Mouse (Mus musculus) mesoderm, embryonic 11.5 days (tissue): ENCODE results near the gene Ereg.

ENCODE experiments used
- DNase-seq: peaks from one replicate; pipeline ENCODE4 v3.0.0-alpha.2; 2012; ENCODE audit warnings: low read depth, low spot score

Ereg gene

DNA sequence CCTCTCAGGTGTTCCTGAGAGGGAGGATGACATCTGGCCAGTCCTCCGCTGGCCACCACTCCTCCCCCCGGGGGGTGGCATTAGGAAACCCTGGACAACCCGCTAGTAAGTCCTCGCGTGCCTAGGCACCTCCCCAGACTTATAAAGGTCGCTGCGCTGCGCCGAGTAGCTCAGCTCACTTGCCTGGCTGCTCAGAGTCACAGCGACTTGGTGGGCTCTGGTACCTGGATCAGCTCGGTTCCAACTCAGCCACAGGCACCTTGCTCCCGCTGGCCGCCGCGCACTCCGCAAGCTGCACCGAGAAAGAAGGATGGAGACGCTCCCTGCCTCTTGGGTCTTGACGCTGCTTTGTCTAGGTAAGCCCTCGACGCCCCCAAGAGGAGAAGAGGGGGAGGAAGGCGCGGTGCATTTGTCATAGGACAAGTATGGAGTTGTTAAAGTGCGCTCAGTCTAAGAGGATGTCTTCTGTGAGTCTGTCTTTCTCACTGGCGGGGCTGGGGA, at the start of gene Ereg:
Gene Ereg (plus strand): TSS at position 173 of the 501 bp plus-strand sequence.
- DNase-seq: peak; percentile 45

- no peak for DNase-seq
Observed at GRCm38 (mm10) chr5:91027164-91027563, 47.3 kb upstream of the Ereg start, which contains the start of gene Epgn. TSS of gene Epgn (plus strand) at chr5:91027464.

DNA sequence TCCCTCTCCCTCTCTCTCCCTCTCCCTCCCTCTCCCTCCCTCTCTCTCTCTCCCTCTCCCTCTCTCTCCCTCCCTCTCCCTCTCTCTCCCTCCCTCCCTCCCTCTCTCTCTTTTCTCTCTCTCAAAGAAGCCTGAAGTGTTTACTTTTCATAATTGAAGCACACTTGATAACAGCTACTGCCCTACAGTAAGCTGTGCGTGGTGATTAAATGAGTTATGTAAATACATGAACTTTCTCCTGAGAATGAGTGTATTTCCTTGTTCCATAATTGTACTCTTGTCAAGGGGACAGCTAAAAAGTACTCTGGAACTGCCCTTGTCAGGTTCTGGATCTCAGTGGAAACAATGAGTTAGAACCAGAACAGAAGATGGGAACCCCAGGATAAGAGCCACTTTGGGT, 46.6 kb upstream of the Ereg start:
- no peak for DNase-seq

- no peak for DNase-seq
Observed at GRCm38 (mm10) chr5:91030629-91031028, 43.8 kb upstream of the Ereg start.

DNA sequence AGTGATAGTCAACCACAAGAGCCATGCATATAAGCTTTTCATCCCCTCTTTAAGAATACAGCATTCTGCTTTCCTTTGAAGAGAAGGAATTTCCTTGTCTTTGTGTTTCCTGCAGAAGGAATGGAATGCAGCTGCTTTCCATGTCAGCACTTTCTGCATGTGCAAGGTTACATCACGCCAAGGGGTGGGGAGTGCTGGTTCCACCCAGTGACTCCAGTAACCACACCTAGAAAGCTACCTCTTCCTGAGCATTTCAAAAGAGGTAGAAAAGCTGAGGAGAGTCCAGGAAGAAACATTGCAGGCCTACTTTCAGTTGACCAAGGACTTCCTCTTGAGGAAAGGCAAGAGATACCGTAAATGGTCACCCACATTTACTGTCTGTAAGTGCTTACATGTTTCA, 39.1 kb upstream of the Ereg start:
- no peak for DNase-seq

DNA sequence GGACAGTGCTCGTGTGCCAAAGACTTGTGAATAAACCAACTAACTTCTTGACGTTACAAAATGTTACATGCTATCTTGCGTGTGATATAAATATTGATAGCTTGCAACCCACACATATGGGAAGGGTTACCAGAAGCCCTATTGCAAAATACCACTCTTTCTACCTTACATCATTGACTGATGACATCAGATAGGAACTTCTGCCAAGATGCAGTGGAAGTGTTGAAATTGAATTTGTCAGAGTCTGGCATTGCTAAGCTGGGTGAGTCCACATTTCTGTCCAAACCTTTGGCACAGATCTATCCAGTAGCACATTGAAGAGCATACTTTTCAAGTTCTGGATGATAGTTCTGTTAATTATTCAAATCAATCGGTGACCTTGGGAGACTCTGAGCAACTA, 37.8 kb upstream of the Ereg start:
- no peak for DNase-seq

DNA sequence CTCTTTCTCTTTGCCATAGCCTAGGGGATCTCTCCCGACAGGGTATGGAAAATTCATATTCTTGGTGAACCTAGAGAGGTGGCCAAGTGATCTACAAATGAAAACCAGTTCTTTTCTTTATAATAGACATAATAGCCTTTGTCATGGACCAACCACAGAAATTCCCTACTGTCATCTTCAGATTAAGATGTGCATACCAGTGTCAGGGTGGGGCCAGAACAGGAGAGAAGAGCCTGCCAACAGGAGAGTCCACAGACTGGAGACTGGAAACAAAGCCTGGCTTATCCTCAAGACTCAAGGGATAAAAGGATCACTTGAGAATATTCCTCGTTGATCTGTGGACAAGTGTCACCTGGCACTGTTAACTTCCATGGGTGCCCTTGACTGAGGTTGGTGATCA, 36.7 kb upstream of the Ereg start:
- no peak for DNase-seq

DNA sequence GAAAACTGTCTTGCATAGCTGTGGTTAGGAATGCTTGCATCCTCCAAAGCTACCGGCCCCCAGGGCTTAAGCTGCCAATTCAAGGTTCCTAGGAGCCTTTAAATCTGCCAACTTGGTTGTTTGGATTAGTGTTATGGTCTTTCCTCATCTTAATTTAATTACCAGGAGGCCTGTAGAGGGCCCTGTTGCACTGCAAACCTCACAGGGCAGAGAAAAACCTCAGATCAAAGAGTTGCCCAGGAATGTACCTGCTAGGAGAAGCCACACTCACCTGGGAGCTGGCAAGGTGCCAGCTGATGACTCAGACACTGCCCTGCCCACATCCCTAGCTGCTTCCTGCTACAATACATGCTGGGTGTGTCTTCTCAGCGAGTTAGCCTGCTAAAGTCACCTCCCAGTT, 35.9 kb upstream of the Ereg start:
- peak; percentile 46 for DNase-seq

DNA sequence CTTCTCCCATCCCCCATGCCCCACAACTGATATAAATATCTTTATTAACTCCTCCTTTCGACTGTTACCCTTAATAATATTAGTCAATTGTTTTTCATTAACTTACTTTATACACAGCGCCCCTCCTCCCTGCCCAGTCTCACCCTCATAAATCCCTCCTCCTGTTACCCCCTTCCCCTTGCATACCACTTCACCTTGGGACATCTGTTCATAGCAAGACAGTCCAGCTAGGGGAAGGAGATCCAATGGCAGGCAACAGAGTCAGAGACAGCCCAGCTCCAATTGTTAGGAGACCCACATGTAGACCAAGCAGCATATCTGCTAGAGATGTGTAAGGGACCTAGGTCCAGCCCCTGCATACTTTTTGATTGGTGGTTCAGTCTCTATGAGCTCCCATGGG, 35.5 kb upstream of the Ereg start:
- DNase-seq: no peak

GRCm38 (mm10) chr5:91047987-91048386, 26.4 kb upstream of the Ereg start:
- DNase-seq: no peak

DNA sequence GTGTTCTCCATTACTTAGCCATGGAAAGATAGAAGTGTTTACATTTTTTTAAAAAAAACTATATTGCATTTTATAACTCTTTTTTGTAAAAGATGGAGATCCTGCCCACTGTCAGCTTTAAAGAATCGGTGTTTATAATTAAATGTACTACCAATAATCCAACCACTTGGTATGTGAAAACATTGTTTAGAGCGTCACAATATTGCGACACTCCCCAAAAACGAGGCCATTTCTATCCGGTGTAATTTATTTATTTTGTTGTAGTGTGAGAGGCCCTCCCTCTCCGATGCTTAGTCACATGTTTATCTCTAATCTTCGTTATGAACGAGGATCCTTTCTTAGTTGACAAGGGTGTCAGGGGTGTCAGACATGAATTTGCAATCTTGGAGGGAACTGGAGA, 26.0 kb upstream of the Ereg start:
- DNase-seq: no peak

DNA sequence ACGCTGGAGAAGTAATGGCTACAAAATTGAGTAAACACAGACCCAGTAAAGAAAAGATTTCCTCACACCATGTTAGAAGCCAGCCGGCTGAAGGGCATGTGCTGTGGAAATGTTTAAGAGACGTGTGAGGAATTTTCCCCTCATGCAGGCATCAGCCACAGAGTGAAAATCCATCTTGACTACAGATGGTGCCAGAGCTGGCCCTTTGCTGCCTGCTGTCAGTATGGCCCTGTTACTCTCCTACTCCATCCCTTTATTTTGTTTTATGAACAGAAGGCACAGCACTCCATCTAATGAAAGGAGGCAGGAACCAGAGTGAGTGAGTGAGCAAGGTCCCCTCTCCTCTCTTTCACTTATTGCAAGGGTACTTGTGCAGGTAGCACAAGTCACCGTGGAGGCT, 2.1 kb upstream of the Ereg start:
- no peak for DNase-seq

GRCm38 (mm10) chr5:91073626-91074025, 796 bp upstream of the Ereg start:
- DNase-seq: no peak

DNA sequence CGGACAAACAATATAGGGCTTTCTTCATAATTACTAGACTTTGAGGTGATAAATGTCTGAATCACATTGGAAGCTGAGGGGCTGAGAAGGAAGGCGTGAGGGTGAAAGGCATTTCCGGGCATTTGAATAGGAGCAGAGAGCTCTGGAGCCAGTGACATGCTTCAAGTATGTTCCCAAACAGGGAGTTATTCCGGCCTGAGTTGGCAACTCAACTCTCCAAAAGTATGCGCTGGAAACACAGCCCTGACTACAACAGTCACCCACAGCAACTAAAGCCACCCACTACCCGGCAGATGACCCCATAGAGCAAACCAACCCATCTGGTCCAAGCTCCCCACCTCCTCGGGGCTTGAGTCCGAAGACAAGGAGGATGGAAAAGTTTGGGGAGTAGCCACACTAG, 396 bp upstream of the Ereg start:
- no peak for DNase-seq

- no peak for DNase-seq
Observed at GRCm38 (mm10) chr5:91075021-91075420, 599 bp downstream of the Ereg start.

DNA sequence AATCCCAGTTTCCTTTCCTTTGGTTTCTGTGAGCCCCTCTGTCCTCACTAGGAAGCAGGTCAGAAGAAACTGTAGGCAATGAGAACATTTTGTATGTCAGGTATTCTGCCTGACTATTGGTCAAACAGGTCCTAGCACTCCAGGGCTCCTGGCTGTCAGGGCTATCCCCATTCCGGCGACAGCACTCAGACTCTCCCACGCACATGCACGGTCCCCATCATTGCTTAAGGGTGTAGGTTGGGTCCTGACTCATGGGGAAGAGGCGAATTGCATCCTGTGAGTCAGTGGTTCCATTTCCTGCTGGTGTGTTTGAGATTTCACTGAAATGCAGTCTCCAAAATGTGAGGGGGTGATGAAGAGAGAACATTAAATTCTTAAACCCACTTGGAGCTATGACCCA, 8.6 kb downstream of the Ereg start:
- DNase-seq: no peak

- no peak for DNase-seq
Observed at GRCm38 (mm10) chr5:91085291-91085690, 10.9 kb downstream of the Ereg start.

DNA sequence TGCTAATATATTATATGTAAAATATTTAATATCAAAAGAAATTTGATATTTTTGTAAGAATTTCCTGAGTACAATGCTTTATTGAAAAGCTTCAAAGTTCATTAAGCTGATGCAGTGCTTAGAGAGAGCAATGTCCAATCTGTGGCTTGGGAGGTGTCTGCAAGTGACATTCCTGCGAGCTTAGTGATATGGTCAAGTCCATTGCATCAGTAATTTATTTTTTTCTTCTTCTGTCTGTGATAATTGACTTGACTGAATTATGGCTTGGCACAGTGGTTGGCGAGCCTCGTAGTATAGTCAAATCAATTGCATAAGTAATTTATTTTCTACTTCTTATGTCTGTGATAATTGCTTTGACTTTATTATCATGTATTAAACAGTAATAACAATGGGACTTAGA, 15.9 kb downstream of the Ereg start:
- no peak for DNase-seq

GRCm38 (mm10) chr5:91097911-91098614, 23.6 kb downstream of the Ereg start:
- DNase-seq: no peak

DNA sequence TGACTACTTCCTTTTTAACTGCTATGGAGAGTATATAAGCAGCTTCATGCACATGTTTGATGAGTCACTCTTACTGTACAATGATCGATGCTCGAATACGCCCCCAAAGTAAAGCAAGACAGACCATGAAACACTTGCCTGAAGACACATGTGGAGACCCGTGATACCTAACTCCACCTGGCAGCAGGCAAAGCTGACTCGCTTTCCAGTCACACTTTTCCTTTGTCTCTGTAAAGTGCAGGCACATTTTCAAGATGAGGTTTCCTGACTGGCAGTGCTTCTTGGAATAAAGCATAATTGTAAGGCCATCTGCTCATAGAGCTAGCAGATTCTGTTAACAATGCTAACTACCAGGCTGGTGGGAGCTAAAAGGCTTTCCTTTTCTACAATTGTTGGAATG, 27.3 kb downstream of the Ereg start:
- DNase-seq: no peak

DNA sequence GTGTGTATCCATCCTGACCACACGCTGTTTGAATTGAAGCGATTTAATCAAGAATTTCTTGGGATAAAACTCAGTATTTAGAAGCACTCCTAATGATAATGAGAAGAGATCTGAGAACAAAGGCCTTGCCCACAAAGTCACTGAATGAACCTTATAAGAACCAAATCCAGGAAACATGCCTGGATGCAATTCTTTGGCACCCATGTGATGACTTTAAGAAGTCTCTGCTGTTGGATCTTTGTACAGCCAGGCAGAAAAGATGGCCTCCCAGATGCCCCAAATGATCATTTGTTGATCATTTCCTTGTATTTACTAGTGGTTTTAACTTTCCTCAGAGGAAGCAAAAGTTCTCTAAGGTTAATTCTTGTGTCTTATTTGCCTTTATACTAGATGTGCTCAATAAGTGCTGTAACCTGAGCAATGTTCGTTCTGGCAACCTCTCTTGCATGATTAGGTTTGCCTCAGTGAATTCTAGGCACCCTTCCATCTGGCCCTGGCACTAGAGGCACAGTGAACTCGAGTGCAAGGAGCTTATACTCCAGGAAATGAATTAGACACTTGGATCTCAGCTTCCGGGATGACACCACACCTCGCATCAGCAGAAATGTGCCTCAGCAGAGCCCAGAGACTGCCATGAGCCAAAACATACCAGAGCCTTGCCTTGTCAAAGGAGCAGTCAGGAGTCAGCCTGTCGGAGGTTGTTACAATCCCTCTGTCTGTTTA, 29.7 kb downstream of the Ereg start:
- no peak for DNase-seq

DNA sequence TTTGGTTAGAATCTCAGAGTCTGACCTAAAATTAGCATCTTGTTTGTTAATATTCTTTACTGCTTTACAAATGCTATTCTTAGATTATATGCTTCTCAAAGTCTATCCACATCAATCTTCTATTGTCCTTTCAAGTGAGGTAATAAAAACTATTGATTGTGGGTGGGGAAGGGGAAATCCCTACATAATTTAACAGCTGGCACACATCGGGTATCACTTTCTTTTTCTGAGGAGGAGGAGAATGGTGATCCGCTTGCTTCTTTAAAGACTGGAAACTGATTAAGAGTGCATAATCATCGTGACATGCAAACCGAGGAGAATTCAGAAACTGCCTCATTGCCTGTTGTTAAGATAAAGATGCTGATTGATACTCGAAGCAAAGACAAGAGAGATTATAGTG, 31.8 kb downstream of the Ereg start:
- DNase-seq: no peak

DNA sequence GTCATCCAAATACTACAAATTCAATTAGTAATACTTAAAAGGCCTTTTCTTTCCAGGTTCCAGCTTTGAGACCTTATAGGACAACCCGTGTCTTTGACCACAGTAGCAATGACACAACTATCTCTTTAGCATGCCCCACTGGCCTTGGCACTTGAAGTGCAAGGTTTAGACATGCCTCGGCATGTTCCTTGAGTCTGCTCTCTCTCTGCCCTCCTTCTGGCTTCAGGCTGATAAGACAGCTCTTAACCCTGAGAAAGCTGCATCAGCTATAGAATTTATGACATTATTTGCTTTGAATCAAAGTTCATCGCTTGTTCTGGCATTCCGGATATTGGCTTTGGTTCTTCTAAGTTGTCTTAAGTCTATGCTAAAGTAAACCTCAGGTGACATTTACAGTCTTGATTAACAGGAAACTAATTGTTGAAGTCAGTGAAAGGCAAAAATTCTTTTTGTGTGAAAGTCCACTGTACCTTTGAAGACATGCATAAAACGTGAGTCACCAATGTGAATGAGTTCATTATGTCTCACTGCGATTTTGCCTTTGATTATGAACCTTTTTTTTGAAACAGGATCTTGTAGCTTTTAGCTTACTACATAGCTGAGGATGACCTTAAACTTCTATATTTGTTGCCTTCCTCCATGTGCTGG, 35.7 kb downstream of the Ereg start:
- DNase-seq: no peak
